Mouse (Mus musculus) CH12.LX (cell line): ENCODE measurements at regions not wholly inside any gene's neighbourhood (a gene's known extent, or its start where the extent isn't known, plus 50 kb on each side); places are given as distances from the start of the nearest gene placed in this dataset.

Experiments used
- CHD2 ChIP-seq: IDR thresholded peaks from 2 replicates; pipeline ENCODE4 v1.6.1; 2011; ENCODE audit warnings: low read length, improper control_type of control experiment
- CTCF ChIP-seq, 2 experiments: IDR thresholded peaks in 1 of 2; conservative IDR thresholded peaks in 1 of 2; 2 replicates each; pipeline ENCODE4 v1.5.1; 2011 to 2012; ENCODE audit warnings: low read depth in 2 of 2, low read length in 2 of 2, improper control_type of control experiment in 1 of 2, inconsistent platforms in 1 of 2, mild to moderate bottlenecking in 1 of 2, moderate library complexity in 1 of 2
- ETS1 ChIP-seq: conservative IDR thresholded peaks from 2 replicates; pipeline ENCODE4 v1.6.1; 2012; ENCODE audit warnings: low read depth, mild to moderate bottlenecking, inconsistent platforms, low read length, improper control_type of control experiment, moderate library complexity
- GABPA ChIP-seq: IDR thresholded peaks from 2 replicates; pipeline ENCODE4 v1.6.1; 2012; ENCODE audit warnings: low read depth, low read length, improper control_type of control experiment, inconsistent platforms; ENCODE audit not compliant: insufficient replicate concordance
- IRF4 ChIP-seq: IDR thresholded peaks from 2 replicates; pipeline ENCODE4 v1.6.1; 2014; ENCODE audit warnings: low read depth, mild to moderate bottlenecking, inconsistent platforms, low read length, improper control_type of control experiment
- POLR2A ChIP-seq: IDR thresholded peaks from 2 replicates; pipeline ENCODE4 v1.6.1; 2011; ENCODE audit warnings: low read depth, mild to moderate bottlenecking, improper control_type of control experiment, low read length
- UBTF ChIP-seq: IDR thresholded peaks from 2 replicates; pipeline ENCODE4 v1.6.1; 2012; ENCODE audit warnings: low read depth, mild to moderate bottlenecking, inconsistent platforms, low read length, improper control_type of control experiment, moderate library complexity
- USF1 ChIP-seq: IDR thresholded peaks from 2 replicates; pipeline ENCODE4 v1.6.1; 2014; ENCODE audit warnings: low read depth, mild to moderate bottlenecking, inconsistent platforms, low read length, improper control_type of control experiment
- ZKSCAN1 ChIP-seq: IDR thresholded peaks from 2 replicates; pipeline ENCODE4 v1.6.1; 2012; ENCODE audit warnings: low read depth, inconsistent platforms, low read length, improper control_type of control experiment, borderline replicate concordance

- TF ChIP-seq POLR2A (no peak), IRF4 (no peak), CTCF (conservative IDR thresholded peaks at IDR 0.05 in 1 of 2, IDR thresholded peaks at IDR 0.05 in 1 of 2; ENCODE audit: low read depth in 2 of 2, low read length in 2 of 2) (no peak), ZKSCAN1 (no peak), CHD2 (no peak), GABPA (no peak), ETS1 (no peak), USF1 (no peak), UBTF (no peak)
These were observed 200.1 kb upstream of the Zdhhc25 start for GRCm38 (mm10) chr15:88399989-88400388.
